Mouse (Mus musculus) heart, embryonic 16.5 days (tissue): ENCODE measurements around the gene Gm17268. TPM values are rescaled to one million over a fixed set of nuclear protein-coding genes. Genes with fewer than 3 reads are reported as not detected.

Experiments used
- ATAC-seq: fragments of 200-750 bp; cut with Nextera tagmentation; replicated peaks from 2 replicates; pipeline ENCODE4 v1.8.0; 2017; ENCODE audit warnings: moderate number of reproducible peaks; ENCODE audit not compliant: insufficient read depth, low FRiP score; ENCODE audit errors: extremely low read depth
- H3K27ac ChIP-seq: fragments of 300-500 bp; sonication (generic); 2 replicates; pipeline ENCODE4 v1.5.1; 2014; ENCODE audit warnings: mild to moderate bottlenecking, low read length, control low read depth, moderate library complexity
- H3K27me3 ChIP-seq: fragments of 300-500 bp; sonication (generic); 2 replicates; pipeline ENCODE4 v1.6.1; 2014; ENCODE audit warnings: low read length, mixed read lengths; ENCODE audit not compliant: control insufficient read depth, insufficient read depth
- H3K36me3 ChIP-seq: fragments of 300-500 bp; sonication (generic); 2 replicates; pipeline ENCODE4 v1.6.1; 2014; ENCODE audit not compliant: control insufficient read depth, insufficient read depth
- H3K4me1 ChIP-seq: fragments of 300-500 bp; sonication (generic); 2 replicates; pipeline ENCODE4 v1.6.1; 2014; ENCODE audit warnings: low read length, mixed read lengths; ENCODE audit not compliant: control insufficient read depth, insufficient read depth
- H3K4me2 ChIP-seq: fragments of 300-500 bp; sonication (generic); 2 replicates; pipeline ENCODE4 v1.6.1; 2014; ENCODE audit warnings: low read depth, mild to moderate bottlenecking, control low read depth, low read length
- H3K4me3 ChIP-seq: fragments of 300-500 bp; sonication (generic); 2 replicates; pipeline ENCODE4 v1.5.1; 2014; ENCODE audit warnings: mild to moderate bottlenecking, control low read depth, low read length
- H3K9ac ChIP-seq: fragments of 300-500 bp; sonication (generic); 2 replicates; pipeline ENCODE4 v1.6.1; 2014; ENCODE audit warnings: low read length, control low read depth
- H3K9me3 ChIP-seq: fragments of 300-500 bp; sonication (generic); replicated peaks from 2 replicates; pipeline ENCODE4 v1.6.1; 2016; ENCODE audit warnings: low read length; ENCODE audit not compliant: control insufficient read depth
- WGBS: fragments of 180-500 bp; shearing (Covaris S2); extraction: QIAGEN DNeasy Blood & Tissue Kit; methylation state at CpG from one replicate; pipeline ENCODE4 v1.1.7; 2014; 5-methylcytosine and 5-hydroxymethylcytosine counted together
- polyA plus RNA-seq: library from polyadenylated mRNA; unstranded; fragments of >200 nt; fragmentation: Nextera tagmentation; extraction: Ambion mirVana; gene quantifications from 2 replicates; pipeline ENCODE4 v1.2.1, GENCODE M21; 2015

Gm17268 gene
- polyA plus RNA-seq, 1 experiment from 2014 or later = not detected

DNA sequence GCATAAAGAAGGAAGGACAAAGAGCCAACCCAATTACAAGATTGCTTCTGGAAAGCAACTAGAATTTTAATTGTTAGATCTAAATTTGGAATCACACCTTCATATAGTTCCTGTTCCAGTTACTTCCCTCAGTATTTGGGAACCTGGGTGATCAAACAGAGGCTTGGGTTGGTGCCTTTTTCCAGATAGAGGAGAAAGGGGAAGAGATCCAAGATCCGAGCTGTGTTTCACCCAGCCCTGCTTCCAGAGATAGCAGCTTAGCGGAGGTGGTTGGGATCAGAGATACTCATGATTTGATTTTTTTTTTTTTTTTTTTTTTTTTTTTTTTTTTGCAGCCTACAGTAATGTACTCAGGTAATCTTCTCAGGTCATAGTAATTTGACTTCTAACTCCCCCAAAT lies 2.5 kb downstream of the Gm17268 start:
- no peak for ATAC-seq
- H3K4me1 ChIP-seq = peaks cover 15% of the 10 kb centered on the region
- H3K36me3 ChIP-seq = no peaks in the 10 kb centered on the region
- WGBS = 53% methylated on average over 2 of the region's 2 CpGs
- no peak overlapping the region for H3K9ac ChIP-seq
- no peak overlapping the region for H3K27ac ChIP-seq
- H3K4me3 ChIP-seq = no peak overlapping the region
- H3K9me3 ChIP-seq = no peaks in the 10 kb centered on the region
- no peak overlapping the region for H3K4me2 ChIP-seq
- no peaks in the 10 kb centered on the region for H3K27me3 ChIP-seq

DNA sequence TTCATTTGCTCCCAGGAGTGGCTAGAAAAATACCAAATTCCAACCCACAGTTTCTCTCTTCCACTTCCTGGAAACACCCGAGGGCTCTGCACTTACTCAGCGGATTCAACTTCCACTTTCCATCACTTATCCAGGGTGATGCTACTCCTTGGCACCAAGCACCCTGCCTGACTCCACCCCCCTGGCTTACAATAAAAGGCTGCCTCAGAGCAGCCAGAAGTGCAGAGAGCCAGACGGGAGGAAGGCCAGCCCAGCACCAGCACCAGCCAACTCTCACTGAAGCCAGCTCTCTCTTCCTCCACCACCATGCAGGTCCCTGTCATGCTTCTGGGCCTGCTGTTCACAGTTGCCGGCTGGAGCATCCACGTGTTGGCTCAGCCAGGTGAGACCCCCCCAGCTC lies 3.0 kb downstream of the Gm17268 start, which contains the start of gene Ccl2:
Gene Ccl2 (plus strand): TSS at position 216 of the 400 bp plus-strand sequence.
- Histone ChIP-seq H3K4me1 (peaks cover 15% of the 10 kb centered on the region), H3K9ac (no peak within 1 kb of the TSS), H3K36me3 (no peaks in the 10 kb centered on the region), H3K27me3 (no peaks in the 10 kb centered on the region), H3K4me2 (no peak within 1 kb of the TSS), H3K27ac (peak within 1 kb of the TSS; percentile 47; the same call in 1 of the 2 replicates), H3K9me3 (no peaks in the 10 kb centered on the region), H3K4me3 (no peak within 1 kb of the TSS)
- peak; percentile 57; the same call in 1 of the 2 replicates for ATAC-seq
- 35% methylated on average over 5 of the region's 5 CpGs for WGBS

DNA sequence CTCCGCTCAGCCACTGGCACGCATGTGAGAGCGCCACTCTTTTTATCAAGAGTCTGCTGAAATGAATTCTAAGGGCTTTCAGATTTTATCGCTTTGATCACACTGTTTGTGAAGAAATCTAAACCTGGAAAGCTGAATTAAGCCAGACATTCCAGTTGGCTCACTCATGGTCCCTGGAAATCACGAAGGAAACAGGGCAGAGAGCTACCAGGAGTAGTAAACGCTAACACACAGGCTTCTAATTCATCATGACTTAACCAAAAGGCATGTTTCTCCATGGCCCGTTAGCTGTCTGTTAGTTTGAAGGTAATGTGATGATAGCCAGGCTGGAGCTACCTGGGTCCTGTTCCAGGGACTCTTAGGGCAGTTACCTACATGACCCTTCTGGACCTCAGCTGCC lies 3.9 kb downstream of the Gm17268 start:
- H3K4me3 ChIP-seq = no peak overlapping the region
- no peak for ATAC-seq
- peak overlapping the region; percentile 37; the same call in 1 of the 2 replicates for H3K27ac ChIP-seq
- 74% methylated on average over 7 of the region's 7 CpGs for WGBS
- no peaks in the 10 kb centered on the region for H3K9me3 ChIP-seq
- H3K4me2 ChIP-seq = no peak overlapping the region
- no peak overlapping the region for H3K9ac ChIP-seq
- H3K36me3 ChIP-seq = no peaks in the 10 kb centered on the region
- H3K4me1 ChIP-seq = peaks cover 15% of the 10 kb centered on the region
- no peaks in the 10 kb centered on the region for H3K27me3 ChIP-seq

DNA sequence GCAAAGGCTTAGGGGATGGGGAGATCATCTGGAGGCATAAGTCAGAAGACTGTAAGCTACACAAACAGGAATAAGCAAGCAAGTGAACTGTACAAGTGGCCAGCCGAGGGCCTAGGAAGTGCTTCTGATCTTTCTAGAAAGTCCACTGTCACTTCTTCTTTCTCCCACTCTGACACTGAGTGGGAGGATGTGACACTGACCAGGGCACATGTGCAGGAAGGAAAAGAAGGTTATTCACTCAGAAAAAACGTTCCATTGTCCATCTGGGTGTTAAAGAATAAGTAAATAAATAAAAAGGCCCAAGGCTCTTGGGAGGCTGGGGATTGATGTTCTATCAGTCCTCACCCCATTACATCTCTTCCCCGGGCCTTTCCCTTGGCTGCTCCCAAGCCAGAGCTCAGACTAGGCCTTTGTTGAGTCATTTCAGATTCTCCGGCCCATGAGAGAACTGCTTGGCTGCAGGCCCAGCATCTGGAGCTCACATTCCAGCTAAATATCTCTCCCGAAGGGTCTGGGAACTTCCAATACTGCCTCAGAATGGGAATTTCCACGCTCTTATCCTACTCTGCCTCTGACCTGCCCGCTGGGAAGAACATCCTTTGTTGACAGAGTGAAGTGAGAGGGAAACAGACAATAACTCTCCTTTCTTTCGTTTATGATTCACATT lies 5.6 kb downstream of the Gm17268 start:
- H3K4me2 ChIP-seq = no peak overlapping the region
- WGBS = 21% methylated on average over 8 of the region's 8 CpGs
- ATAC-seq = peak; percentile 80
- no peak overlapping the region for H3K9ac ChIP-seq
- no peaks in the 10 kb centered on the region for H3K9me3 ChIP-seq
- peak overlapping the region; percentile 64 for H3K27ac ChIP-seq
- no peak overlapping the region for H3K4me3 ChIP-seq
- peaks cover 13% of the 10 kb centered on the region for H3K4me1 ChIP-seq
- no peaks in the 10 kb centered on the region for H3K36me3 ChIP-seq
- no peaks in the 10 kb centered on the region for H3K27me3 ChIP-seq

DNA sequence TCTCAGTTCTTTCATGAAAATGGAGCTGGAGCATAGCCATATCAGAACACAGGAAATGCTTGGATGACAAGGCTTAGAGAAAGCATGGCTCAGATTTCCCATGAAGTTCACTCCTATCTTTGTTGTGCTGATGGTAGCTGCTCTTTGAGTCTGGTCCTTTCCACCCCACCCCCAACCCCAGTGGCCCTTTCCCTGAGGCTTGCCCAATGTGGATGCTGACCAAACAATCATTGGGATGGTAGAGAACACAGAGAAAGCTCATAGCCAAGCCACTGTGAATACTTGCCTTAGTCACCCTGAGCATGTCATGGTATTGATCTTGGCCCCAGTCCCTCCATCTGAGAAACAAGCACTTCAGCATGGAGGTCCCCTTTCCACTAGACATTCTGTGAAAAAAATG lies 6.2 kb downstream of the Gm17268 start:
- Histone ChIP-seq H3K9ac (no peak overlapping the region), H3K36me3 (no peaks in the 10 kb centered on the region), H3K27me3 (no peaks in the 10 kb centered on the region), H3K4me1 (peaks cover 13% of the 10 kb centered on the region), H3K27ac (peak overlapping the region; percentile 64), H3K9me3 (no peaks in the 10 kb centered on the region), H3K4me2 (no peak overlapping the region), H3K4me3 (no peak overlapping the region)
- no peak for ATAC-seq

DNA sequence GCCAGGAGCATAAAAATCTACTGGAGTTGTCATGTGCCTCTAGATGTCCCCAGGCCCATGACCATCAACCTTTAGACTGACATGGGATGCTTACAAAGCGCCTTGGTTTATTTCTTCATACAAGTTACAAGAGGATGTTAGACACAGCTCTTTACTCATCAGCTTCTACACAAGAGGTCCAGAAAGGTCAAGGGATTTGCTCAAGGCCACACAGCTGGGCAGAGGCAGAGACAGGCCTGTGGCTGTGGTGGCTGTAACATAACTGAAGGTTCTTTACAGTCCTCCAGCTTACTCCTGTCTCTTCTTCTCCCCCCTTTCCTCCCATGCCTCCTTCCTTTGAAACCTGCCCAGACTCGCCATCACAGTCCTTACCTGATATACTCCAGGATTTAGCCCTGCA lies 8.2 kb downstream of the Gm17268 start:
- Histone ChIP-seq H3K27me3 (no peaks in the 10 kb centered on the region), H3K9me3 (no peaks in the 10 kb centered on the region), H3K4me2 (no peak overlapping the region), H3K36me3 (no peaks in the 10 kb centered on the region), H3K9ac (no peak overlapping the region), H3K4me3 (no peak overlapping the region), H3K4me1 (peaks cover 13% of the 10 kb centered on the region), H3K27ac (no peak overlapping the region)
- ATAC-seq = no peak
- 73% methylated on average over 2 of the region's 2 CpGs for WGBS

DNA sequence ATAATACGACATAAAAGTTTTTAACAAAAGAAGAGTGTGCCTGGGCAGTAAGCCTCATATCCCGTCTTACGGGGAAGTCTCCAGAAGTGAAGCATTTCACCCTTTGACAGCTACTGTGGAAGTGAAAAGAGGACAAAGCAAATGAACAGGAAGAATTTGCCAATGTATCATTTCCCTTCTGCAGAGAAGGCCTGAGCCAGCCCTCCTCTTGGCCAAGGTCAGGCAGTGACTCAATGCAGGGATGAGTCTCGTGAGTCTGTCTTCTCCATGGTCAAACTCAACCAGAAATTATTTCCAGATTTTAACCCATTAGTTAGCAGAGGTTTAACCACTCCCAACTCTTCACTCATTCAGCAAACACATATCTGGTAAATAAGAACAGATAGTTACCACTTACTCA lies 14.6 kb downstream of the Gm17268 start:
- no peaks in the 10 kb centered on the region for H3K9me3 ChIP-seq
- no peaks in the 10 kb centered on the region for H3K27me3 ChIP-seq
- no peak overlapping the region for H3K4me2 ChIP-seq
- H3K4me1 ChIP-seq = peaks cover 5% of the 10 kb centered on the region; the same call in 1 of the 2 replicates
- no peaks in the 10 kb centered on the region for H3K36me3 ChIP-seq
- H3K9ac ChIP-seq = no peak overlapping the region
- ATAC-seq = no peak
- 69% methylated on average over 4 of the region's 4 CpGs for WGBS
- no peak overlapping the region for H3K4me3 ChIP-seq
- no peak overlapping the region for H3K27ac ChIP-seq

DNA sequence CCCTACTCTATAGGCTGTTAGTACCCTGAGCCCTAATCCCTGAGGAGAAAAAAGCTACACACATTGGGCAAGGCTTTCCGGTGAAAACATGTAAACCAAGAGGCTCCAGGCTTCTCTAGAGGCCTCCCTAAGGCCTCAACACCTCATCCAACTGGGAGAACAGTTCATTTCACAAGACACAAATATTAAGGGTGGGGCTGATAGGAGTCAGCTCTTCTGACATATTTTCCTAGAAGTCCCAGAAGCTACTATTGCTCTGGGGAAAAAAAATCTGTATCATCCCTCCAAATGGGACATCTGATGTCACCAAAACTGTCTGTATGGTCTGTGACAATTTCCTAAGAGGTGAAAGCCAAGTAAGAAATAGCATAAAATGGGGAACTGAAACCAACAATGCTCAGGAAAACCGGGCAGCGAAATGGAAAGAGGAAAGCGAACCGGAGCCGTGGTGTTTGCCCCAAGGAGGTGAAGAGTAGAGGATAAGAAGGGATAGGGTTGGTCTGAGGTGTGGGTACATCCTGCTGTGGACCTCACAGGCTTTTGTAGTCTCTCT lies 15.8 kb downstream of the Gm17268 start:
- no peak overlapping the region for H3K4me3 ChIP-seq
- H3K9ac ChIP-seq = no peak overlapping the region
- H3K4me1 ChIP-seq = peaks cover 5% of the 10 kb centered on the region; the same call in 1 of the 2 replicates
- no peaks in the 10 kb centered on the region for H3K36me3 ChIP-seq
- 87% methylated on average over 6 of the region's 6 CpGs for WGBS
- H3K27ac ChIP-seq = no peak overlapping the region
- H3K9me3 ChIP-seq = no peaks in the 10 kb centered on the region
- no peak for ATAC-seq
- H3K27me3 ChIP-seq = no peaks in the 10 kb centered on the region
- H3K4me2 ChIP-seq = no peak overlapping the region

DNA sequence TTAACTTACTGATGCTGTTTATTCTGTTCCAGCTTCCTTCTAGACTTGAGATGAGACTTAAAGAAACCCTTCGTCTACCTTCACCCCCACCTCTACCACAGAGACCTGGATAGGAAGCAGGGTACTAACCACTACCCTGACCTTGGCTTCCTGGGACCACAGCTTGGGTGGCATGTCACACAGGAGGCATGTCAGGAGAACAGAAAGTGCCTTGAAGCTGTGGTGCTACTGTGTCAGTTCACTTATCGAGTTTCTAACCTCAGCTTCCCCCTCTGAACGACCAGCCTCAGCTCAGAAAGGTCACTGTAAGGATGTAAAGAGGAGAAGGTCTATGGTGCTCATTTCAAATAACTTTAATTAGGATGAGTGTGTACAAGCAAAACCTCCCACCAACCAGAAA lies 17.0 kb downstream of the Gm17268 start:
- H3K9ac ChIP-seq = no peak overlapping the region
- no peaks in the 10 kb centered on the region for H3K27me3 ChIP-seq
- ATAC-seq = no peak
- H3K4me2 ChIP-seq = no peak overlapping the region
- H3K36me3 ChIP-seq = no peaks in the 10 kb centered on the region
- H3K4me3 ChIP-seq = no peak overlapping the region
- H3K27ac ChIP-seq = no peak overlapping the region
- H3K9me3 ChIP-seq = no peaks in the 10 kb centered on the region
- WGBS = 42% methylated on average over 3 of the region's 3 CpGs
- H3K4me1 ChIP-seq = peaks cover 5% of the 10 kb centered on the region; the same call in 1 of the 2 replicates
